Mouse (Mus musculus): Measurements from ENCODE around the gene Gnb2. TPM values are rescaled to one million over a fixed set of nuclear protein-coding genes. Genes with fewer than 3 reads are reported as not detected.

The Gnb2 gene
- polyA plus RNA-seq, 1 experiment, result 762 TPM

DNA sequence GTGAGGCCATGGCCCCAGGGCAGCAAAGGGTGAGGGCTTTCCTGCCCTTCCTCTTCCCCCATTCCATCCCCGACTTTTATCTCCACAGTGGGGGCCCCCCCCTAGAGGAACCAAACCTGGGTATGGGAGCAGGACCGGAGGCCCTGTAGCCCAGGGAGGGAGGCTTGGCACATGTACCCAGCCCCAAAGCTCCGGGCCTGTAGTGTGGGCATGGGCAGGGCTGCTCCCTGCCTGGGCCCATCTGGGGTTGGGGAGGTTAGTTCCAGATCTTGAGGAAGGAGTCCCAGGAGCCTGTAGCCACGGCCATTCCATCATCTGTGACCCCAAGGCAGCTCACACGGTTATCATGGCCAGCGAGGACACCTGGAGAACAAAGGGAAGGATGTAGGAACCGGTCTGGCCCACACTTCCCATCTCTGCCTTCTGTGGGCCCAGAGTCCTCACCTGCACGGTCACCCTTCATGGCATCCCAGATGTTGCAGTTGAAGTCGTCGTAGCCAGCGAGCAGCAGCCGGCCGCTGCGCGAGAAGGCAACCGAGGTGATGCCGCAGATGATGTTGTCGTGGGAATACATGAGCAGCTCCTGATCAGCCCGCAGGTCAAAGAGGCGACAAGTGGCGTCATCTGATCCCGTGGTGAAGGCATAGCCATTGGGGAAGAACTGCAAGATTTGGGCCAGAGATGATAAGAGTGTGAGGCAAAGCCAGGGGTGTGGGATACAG lies 4.9 kb downstream of the Gnb2 start:
- peaks cover 61% of the 10 kb centered on the region for H3K36me3 ChIP-seq (ENCODE audit: control insufficient read depth, insufficient read depth, low read length)
- no peak overlapping the region for H3K4me3 ChIP-seq (ENCODE audit: extremely low read depth, insufficient read depth, insufficient read length)
- H3K27me3 ChIP-seq (ENCODE audit: control insufficient read depth, insufficient read depth, low read length), result no peaks in the 10 kb centered on the region
- TF ChIP-seq CTCF (IDR thresholded peaks at IDR 0.05; ENCODE audit: extremely low read depth, insufficient read depth, insufficient read length, insufficient replicate concordance), result no peak
- H3K4me1 ChIP-seq (ENCODE audit: control insufficient read depth, insufficient read depth, insufficient read length), result peaks cover 4% of the 10 kb centered on the region; the same call in 1 of the 2 replicates
- no peak overlapping the region for H3K27ac ChIP-seq (ENCODE audit: insufficient read depth, low read length)
- DNase-seq (ENCODE audit: low read depth in 1 of 2, low spot score in 2 of 2), result no peak
- WGBS, result 85% methylated on average over 22 of the region's 22 CpGs

- no peak for DNase-seq (ENCODE audit: low read depth in 1 of 2, low spot score in 2 of 2)
- no peaks in the 10 kb centered on the region for H3K27me3 ChIP-seq (ENCODE audit: control insufficient read depth, insufficient read depth, low read length)
- TF ChIP-seq POLR2A (IDR thresholded peaks at IDR 0.05; ENCODE audit: low read depth, low read length), result no peak
- TF ChIP-seq CTCF (IDR thresholded peaks at IDR 0.05; ENCODE audit: extremely low read depth, insufficient read depth, insufficient read length, insufficient replicate concordance), result no peak
- no peak overlapping the region for H3K27ac ChIP-seq (ENCODE audit: insufficient read depth, low read length)
- H3K36me3 ChIP-seq (ENCODE audit: control insufficient read depth, insufficient read depth, low read length), result peaks cover 71% of the 10 kb centered on the region
- 89% methylated on average over 1 of the region's 1 CpGs for WGBS
- no peak overlapping the region for H3K4me3 ChIP-seq (ENCODE audit: extremely low read depth, insufficient read depth, insufficient read length)
- H3K4me1 ChIP-seq (ENCODE audit: control insufficient read depth, insufficient read depth, insufficient read length), result peaks cover 4% of the 10 kb centered on the region; the same call in 1 of the 2 replicates
Measured at GRCm38 (mm10) chr5:137527413-137527812, 5.9 kb downstream of the Gnb2 start.

GRCm38 (mm10) chr5:137526192-137526936 lies 6.9 kb downstream of the Gnb2 start:
- peaks cover 4% of the 10 kb centered on the region; the same call in 1 of the 2 replicates for H3K4me1 ChIP-seq (ENCODE audit: control insufficient read depth, insufficient read depth, insufficient read length)
- 50% methylated on average over 16 of the region's 16 CpGs for WGBS
- H3K36me3 ChIP-seq (ENCODE audit: control insufficient read depth, insufficient read depth, low read length), result peaks cover 80% of the 10 kb centered on the region
- H3K27ac ChIP-seq (ENCODE audit: insufficient read depth, low read length), result 0 out of 2 replicates have a peak overlapping the region, but pooled peaks have one; percentile 24
- no peak overlapping the region for H3K4me3 ChIP-seq (ENCODE audit: extremely low read depth, insufficient read depth, insufficient read length)
- TF ChIP-seq CTCF (IDR thresholded peaks at IDR 0.05; ENCODE audit: extremely low read depth, insufficient read depth, insufficient read length, insufficient replicate concordance) (no peak), POLR2A (IDR thresholded peaks at IDR 0.05; ENCODE audit: low read depth, low read length) (no peak)
- no peak for DNase-seq (ENCODE audit: low read depth in 1 of 2, low spot score in 2 of 2)
- no peaks in the 10 kb centered on the region for H3K27me3 ChIP-seq (ENCODE audit: control insufficient read depth, insufficient read depth, low read length)

DNA sequence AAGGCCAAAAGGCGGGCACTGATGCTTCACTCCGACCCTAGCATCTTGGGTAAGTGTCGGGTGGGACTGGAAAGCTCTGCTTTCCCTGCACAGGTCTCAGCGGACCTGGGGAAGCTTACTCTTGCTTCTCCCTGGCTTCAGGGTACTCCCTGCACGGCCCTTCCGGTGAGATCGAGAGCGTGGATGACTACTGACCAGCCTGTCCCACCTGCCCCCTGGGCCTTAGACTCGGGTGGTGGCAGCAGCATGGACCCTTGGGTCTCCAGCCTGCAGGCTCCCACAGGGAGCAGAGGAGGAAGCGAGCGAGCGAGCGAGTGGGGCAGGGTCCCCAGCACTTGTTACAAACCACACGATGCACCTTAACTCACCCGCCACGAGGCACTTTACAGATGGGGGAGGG lies 7.8 kb downstream of the Gnb2 start:
- Histone ChIP-seq H3K4me1 (ENCODE audit: control insufficient read depth, insufficient read depth, insufficient read length) (peaks cover 4% of the 10 kb centered on the region; the same call in 1 of the 2 replicates), H3K27ac (ENCODE audit: insufficient read depth, low read length) (no peak overlapping the region), H3K36me3 (ENCODE audit: control insufficient read depth, insufficient read depth, low read length) (peaks cover 88% of the 10 kb centered on the region), H3K27me3 (ENCODE audit: control insufficient read depth, insufficient read depth, low read length) (no peaks in the 10 kb centered on the region), H3K4me3 (ENCODE audit: extremely low read depth, insufficient read depth, insufficient read length) (no peak overlapping the region)
- WGBS, result 84% methylated on average over 16 of the region's 16 CpGs
- DNase-seq (ENCODE audit: low read depth in 1 of 2, low spot score in 2 of 2), result no peak
- TF ChIP-seq CTCF (IDR thresholded peaks at IDR 0.05; ENCODE audit: extremely low read depth, insufficient read depth, insufficient read length, insufficient replicate concordance), result no peak

- Histone ChIP-seq H3K27ac (ENCODE audit: insufficient read depth, low read length) (no peak overlapping the region), H3K36me3 (ENCODE audit: control insufficient read depth, insufficient read depth, low read length) (peaks cover 93% of the 10 kb centered on the region), H3K4me1 (ENCODE audit: control insufficient read depth, insufficient read depth, insufficient read length) (no peaks in the 10 kb centered on the region), H3K4me3 (ENCODE audit: extremely low read depth, insufficient read depth, insufficient read length) (no peak overlapping the region), H3K27me3 (ENCODE audit: control insufficient read depth, insufficient read depth, low read length) (no peaks in the 10 kb centered on the region)
- 87% methylated on average over 13 of the region's 13 CpGs for WGBS
- TF ChIP-seq CTCF (IDR thresholded peaks at IDR 0.05; ENCODE audit: extremely low read depth, insufficient read depth, insufficient read length, insufficient replicate concordance) (no peak), POLR2A (IDR thresholded peaks at IDR 0.05; ENCODE audit: low read depth, low read length) (no peak)
- no peak for DNase-seq (ENCODE audit: low read depth in 1 of 2, low spot score in 2 of 2)
Measured at GRCm38 (mm10) chr5:137524671-137525070, 8.6 kb downstream of the Gnb2 start.

DNA sequence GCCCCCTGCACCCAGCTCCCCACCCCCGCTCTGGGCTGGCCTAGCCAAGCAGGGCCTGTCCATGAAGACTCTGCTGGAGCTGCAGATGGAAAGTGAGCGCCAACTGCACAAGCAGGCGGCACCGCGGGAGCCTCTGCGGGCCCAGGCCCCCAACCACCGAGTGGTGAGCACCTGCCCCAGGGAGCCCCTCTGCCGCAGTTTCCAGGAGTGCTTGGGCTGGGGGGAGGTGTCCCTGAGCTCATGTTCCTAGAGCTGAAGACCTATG lies 9.1 kb downstream of the Gnb2 start:
- H3K36me3 ChIP-seq (ENCODE audit: control insufficient read depth, insufficient read depth, low read length), result peaks cover 93% of the 10 kb centered on the region
- 90% methylated on average over 8 of the region's 8 CpGs for WGBS
- no peak for TF ChIP-seq POLR2A (IDR thresholded peaks at IDR 0.05; ENCODE audit: low read depth, low read length)
- TF ChIP-seq CTCF (IDR thresholded peaks at IDR 0.05; ENCODE audit: extremely low read depth, insufficient read depth, insufficient read length, insufficient replicate concordance), result no peak

More for the DNA sequence above, 9.1 kb downstream of the Gnb2 start:
- DNase-seq (ENCODE audit: low read depth in 1 of 2, low spot score in 2 of 2), result no peak
- H3K27me3 ChIP-seq (ENCODE audit: control insufficient read depth, insufficient read depth, low read length), result no peaks in the 10 kb centered on the region
- H3K4me3 ChIP-seq (ENCODE audit: extremely low read depth, insufficient read depth, insufficient read length), result no peak overlapping the region
- H3K4me1 ChIP-seq (ENCODE audit: control insufficient read depth, insufficient read depth, insufficient read length), result no peaks in the 10 kb centered on the region
- H3K27ac ChIP-seq (ENCODE audit: insufficient read depth, low read length), result no peak overlapping the region
